Mouse (Mus musculus) forebrain, embryonic 10.5 days (tissue): ENCODE measurements around the gene Map3k12. TPM values are rescaled to one million over a fixed set of nuclear protein-coding genes. Genes with fewer than 3 reads are reported as not detected.

Experiments used
- DNase-seq: peaks from one replicate; pipeline ENCODE4 v3.0.0-alpha.2; 2017; ENCODE audit warnings: low spot score; ENCODE audit errors: extremely low spot score
- H3K27ac ChIP-seq: fragments of 300-500 bp; sonication (generic); 2 replicates; pipeline ENCODE4 v1.5.1; 2016; ENCODE audit warnings: mild to moderate bottlenecking
- H3K27me3 ChIP-seq: fragments of 300-500 bp; sonication (generic); 2 replicates; pipeline ENCODE4 v1.6.1; 2016; ENCODE audit warnings: mild to moderate bottlenecking; ENCODE audit not compliant: poor library complexity, severe bottlenecking
- H3K36me3 ChIP-seq: fragments of 300-500 bp; sonication (generic); replicated peaks from 2 replicates; pipeline ENCODE4 v1.6.1; 2016; ENCODE audit warnings: mild to moderate bottlenecking, moderate library complexity
- H3K4me1 ChIP-seq: fragments of 300-500 bp; sonication (generic); 2 replicates; pipeline ENCODE4 v1.6.1; 2016
- H3K4me3 ChIP-seq: fragments of 300-500 bp; sonication (generic); 2 replicates; pipeline ENCODE4 v1.5.1; 2016; ENCODE audit warnings: mild to moderate bottlenecking, moderate library complexity
- H3K9me3 ChIP-seq: fragments of 300-500 bp; sonication (generic); 2 replicates; pipeline ENCODE4 v1.6.1; 2016; ENCODE audit warnings: mild to moderate bottlenecking, moderate library complexity
- WGBS: fragments of 180-500 bp; shearing (Covaris S2); methylation state at CpG from one replicate; pipeline ENCODE4 v1.1.7; 2016; 5-methylcytosine and 5-hydroxymethylcytosine counted together
- polyA plus RNA-seq: library from polyadenylated mRNA; unstranded; fragments of >200 nt; fragmentation: Nextera tagmentation; extraction: Ambion mirVana; gene quantifications from 2 replicates; pipeline ENCODE4 v1.2.1, GENCODE M21; 2016

Gene Map3k12
- polyA plus RNA-seq, 1 experiment from 2014 or later, result 24.0 TPM

GRCm38 (mm10) chr15:102460409-102460808 is 56.5 kb downstream of the Map3k12 start:
- H3K36me3 ChIP-seq, result peaks cover 14% of the 10 kb centered on the region
- no peak for DNase-seq
- H3K27me3 ChIP-seq, result no peaks in the 10 kb centered on the region
- H3K9me3 ChIP-seq, result no peaks in the 10 kb centered on the region
- no peak overlapping the region; the same call in 1 of the 2 replicates for H3K27ac ChIP-seq
- peaks cover 29% of the 10 kb centered on the region for H3K4me1 ChIP-seq
- peak overlapping the region; percentile 49; the same call in 1 of the 2 replicates for H3K4me3 ChIP-seq
- WGBS, result 84% methylated on average over 12 of the region's 12 CpGs

GRCm38 (mm10) chr15:102459847-102460246 is 57.0 kb downstream of the Map3k12 start:
- Histone ChIP-seq H3K4me3 (peak overlapping the region; percentile 49), H3K27me3 (no peaks in the 10 kb centered on the region), H3K36me3 (peaks cover 14% of the 10 kb centered on the region), H3K4me1 (peaks cover 29% of the 10 kb centered on the region), H3K27ac (0 out of 2 replicates have a peak overlapping the region, but pooled peaks have one; percentile 59), H3K9me3 (no peaks in the 10 kb centered on the region)
- WGBS, result 76% methylated on average over 5 of the region's 5 CpGs
- no peak for DNase-seq

- Histone ChIP-seq H3K27me3 (no peaks in the 10 kb centered on the region), H3K36me3 (peaks cover 14% of the 10 kb centered on the region), H3K4me1 (peaks cover 29% of the 10 kb centered on the region), H3K9me3 (no peaks in the 10 kb centered on the region), H3K4me3 (peak overlapping the region; percentile 49), H3K27ac (peak overlapping the region; percentile 59)
- WGBS, result 31% methylated on average over 6 of the region's 6 CpGs
- no peak for DNase-seq
Observed at GRCm38 (mm10) chr15:102459381-102459780, 57.5 kb downstream of the Map3k12 start.

GRCm38 (mm10) chr15:102458904-102459317 is 58.0 kb downstream of the Map3k12 start, which contains the start of gene Prr13:
Gene Prr13, plus strand, starts transcription at chr15:102459028.
- H3K4me1 ChIP-seq, result peaks cover 29% of the 10 kb centered on the region
- H3K4me3 ChIP-seq, result peak within 1 kb of the TSS; percentile 49
- DNase-seq, result peak; percentile 86
- H3K27me3 ChIP-seq, result no peaks in the 10 kb centered on the region
- WGBS, result under 1% methylated on average over 19 of the region's 19 CpGs
- H3K36me3 ChIP-seq, result peaks cover 14% of the 10 kb centered on the region
- H3K9me3 ChIP-seq, result no peaks in the 10 kb centered on the region
- peak within 1 kb of the TSS; percentile 59 for H3K27ac ChIP-seq

GRCm38 (mm10) chr15:102458050-102458736 is 58.7 kb downstream of the Map3k12 start:
- Histone ChIP-seq H3K27ac (peak overlapping the region; percentile 59), H3K36me3 (peaks cover 8% of the 10 kb centered on the region), H3K4me3 (peak overlapping the region; percentile 49), H3K27me3 (no peaks in the 10 kb centered on the region), H3K9me3 (no peaks in the 10 kb centered on the region), H3K4me1 (peaks cover 29% of the 10 kb centered on the region)
- no peak for DNase-seq
- 84% methylated on average over 5 of the region's 5 CpGs for WGBS

GRCm38 (mm10) chr15:102455993-102456392 is 60.9 kb downstream of the Map3k12 start:
- Histone ChIP-seq H3K4me1 (peaks cover 30% of the 10 kb centered on the region), H3K27ac (no peak overlapping the region), H3K4me3 (no peak overlapping the region), H3K9me3 (no peaks in the 10 kb centered on the region), H3K36me3 (no peaks in the 10 kb centered on the region), H3K27me3 (no peaks in the 10 kb centered on the region)
- no peak for DNase-seq
- 38% methylated on average over 6 of the region's 6 CpGs for WGBS

GRCm38 (mm10) chr15:102451666-102452430 is 65.0 kb downstream of the Map3k12 start:
- no peak overlapping the region for H3K27ac ChIP-seq
- H3K4me3 ChIP-seq, result no peak overlapping the region
- WGBS, result 85% methylated on average over 26 of the region's 26 CpGs
- DNase-seq, result no peak
- H3K4me1 ChIP-seq, result peaks cover 5% of the 10 kb centered on the region
- no peaks in the 10 kb centered on the region for H3K36me3 ChIP-seq
- no peaks in the 10 kb centered on the region for H3K27me3 ChIP-seq
- no peaks in the 10 kb centered on the region for H3K9me3 ChIP-seq

GRCm38 (mm10) chr15:102450928-102451327 is 65.9 kb downstream of the Map3k12 start:
- DNase-seq, result no peak
- Histone ChIP-seq H3K36me3 (no peaks in the 10 kb centered on the region), H3K4me3 (no peak overlapping the region), H3K4me1 (peaks cover 11% of the 10 kb centered on the region), H3K9me3 (no peaks in the 10 kb centered on the region), H3K27ac (no peak overlapping the region), H3K27me3 (no peaks in the 10 kb centered on the region)
- 30% methylated on average over 7 of the region's 7 CpGs for WGBS

- no peak for DNase-seq
- Histone ChIP-seq H3K4me1 (peaks cover 11% of the 10 kb centered on the region), H3K9me3 (no peaks in the 10 kb centered on the region), H3K27me3 (no peaks in the 10 kb centered on the region), H3K27ac (no peak overlapping the region), H3K36me3 (no peaks in the 10 kb centered on the region), H3K4me3 (no peak overlapping the region)
- 80% methylated on average over 8 of the region's 8 CpGs for WGBS
Observed at GRCm38 (mm10) chr15:102449366-102449765, 67.5 kb downstream of the Map3k12 start.

Other genes with a start within 250 kb of the Map3k12 start
- 0.48 and 0.76 TPM in 2 replicates for gene Gm9918, start 246.5 kb downstream of the Map3k12 start, polyA plus RNA-seq
- gene Mfsd5, start 237.6 kb downstream of the Map3k12 start, polyA plus RNA-seq, result 64.2 and 66.8 TPM in 2 replicates
- gene Espl1, start 220.8 kb downstream of the Map3k12 start, polyA plus RNA-seq, result 55.6 and 59.9 TPM in 2 replicates
- gene Pfdn5, start 190.9 kb downstream of the Map3k12 start, polyA plus RNA-seq, result 311 and 331 TPM in 2 replicates
- gene Myg1, start 185.4 kb downstream of the Map3k12 start, polyA plus RNA-seq, result 127 and 128 TPM in 2 replicates
- 141 and 144 TPM in 2 replicates for gene Aaas, start 166.3 kb downstream of the Map3k12 start, polyA plus RNA-seq
- 0.25 and 0.42 TPM in 2 replicates for gene Sp7, start 149.9 kb downstream of the Map3k12 start, polyA plus RNA-seq
- 9.7 and 9.9 TPM in 2 replicates for gene Sp1, start 110.9 kb downstream of the Map3k12 start, polyA plus RNA-seq
- 0.33 TPM in 1 of 2 replicates, not detected in the other for gene Amhr2, start 71.7 kb downstream of the Map3k12 start, polyA plus RNA-seq
- 70.7 and 74.6 TPM in 2 replicates for gene Prr13, start 58.0 kb downstream of the Map3k12 start, polyA plus RNA-seq
- 205 and 217 TPM in 2 replicates for gene Pcbp2, start 46.5 kb downstream of the Map3k12 start, polyA plus RNA-seq
- not detected in 2 replicates for gene Gm10337, start 13.3 kb downstream of the Map3k12 start, polyA plus RNA-seq
- gene Tarbp2, start 1.1 kb upstream of the Map3k12 start, polyA plus RNA-seq, result 132 and 137 TPM in 2 replicates
- gene Npff, start 7.9 kb upstream of the Map3k12 start, polyA plus RNA-seq, result 1.3 and 2.2 TPM in 2 replicates
- 0.50 TPM in 1 of 2 replicates, not detected in the other for gene Gm28047, start 108.0 kb upstream of the Map3k12 start, polyA plus RNA-seq
- 16.0 and 19.2 TPM in 2 replicates for gene Atf7, start 108.4 kb upstream of the Map3k12 start, polyA plus RNA-seq
- gene Atp5g2, start 155.3 kb upstream of the Map3k12 start, polyA plus RNA-seq, result 65.1 and 69.2 TPM in 2 replicates
- 21.9 and 24.0 TPM in 2 replicates for gene Calcoco1, start 205.1 kb upstream of the Map3k12 start, polyA plus RNA-seq